ENCODE assay signal across 31 mouse cellular contexts in genomic region chr2:153558464-153558863, GRCm38 (mm10). TPM values are rescaled to one million over a fixed set of nuclear protein-coding genes. Genes with fewer than 3 reads are reported as not detected.
DNase-seq lines count a peak whose midpoint lies in the region; ATAC-seq and TF ChIP-seq lines count a peak whose summit lies in the region.
"Had no signal": no experiment of that assay in that cellular context is flagged by ENCODE, and none has a peak within 500 bp of the region (broad histone marks: within the 10 kb centered on the region; RNA-seq: fewer than 3 reads in every experiment).

No protein-coding gene starts in this region.

- no peak for TF ChIP-seq POLR2A in bone marrow macrophage, adult 2 months (IDR thresholded peaks at IDR 0.05; ENCODE audit: borderline replicate concordance, low read depth, low read length)

- H3K27ac ChIP-seq in bone marrow macrophage, adult 2 months (ENCODE audit: insufficient read depth, low read depth, low read length) = peak overlapping the region; percentile 94
- H3K27ac ChIP-seq in liver, embryonic 15.5 days (replicated peaks) = no peak overlapping the region
- H3K27ac ChIP-seq: embryonic facial prominence, embryonic 10.5 days; embryonic facial prominence, embryonic 15.5 days; forebrain, embryonic 12.5 days; hindbrain, embryonic 13.5 days; limb, embryonic 10.5 days; limb, embryonic 15.5 days; lung, embryonic 15.5 days; midbrain, embryonic 10.5 days; midbrain, embryonic 15.5 days had no signal

- H3K4me3 ChIP-seq in bone marrow macrophage, adult 2 months (ENCODE audit: insufficient read depth, low read length) = no peak overlapping the region
- no peak overlapping the region for H3K4me3 ChIP-seq in liver, embryonic 15.5 days (replicated peaks)
- H3K4me3 ChIP-seq in megakaryocyte, embryonic 14.5 days (replicated peaks) = peak overlapping the region; percentile 79
- H3K4me3 ChIP-seq: embryonic facial prominence, embryonic 10.5 days; embryonic facial prominence, embryonic 15.5 days; forebrain, embryonic 12.5 days; heart, embryonic 12.5 days; hindbrain, embryonic 13.5 days; limb, embryonic 10.5 days; limb, embryonic 15.5 days; lung, embryonic 15.5 days; midbrain, embryonic 10.5 days; midbrain, embryonic 15.5 days had no signal

- peak; percentile 12 for DNase-seq in 3T3-L1 (ENCODE audit: low read depth, low spot score)
- DNase-seq in adrenal gland, adult 18-20 months (ENCODE audit: low spot score in 2 of 2) = no peak
- DNase-seq in embryo, embryonic 11 days = no peak
- DNase-seq: adrenal gland, adult 8-10 months; B cell, adult 2 months; cerebellum, adult 11 months; cerebellum, adult 9-11 months; forebrain, postnatal 0 days; gastrocnemius, postnatal 14 days; heart, adult 18-20 months; heart, postnatal 4 days; kidney, adult 9 months; kidney, postnatal 10 days; layer of hippocampus, postnatal 36 days; right cerebral cortex, adult 18-20 months had no signal

- H3K27me3 ChIP-seq in liver, embryonic 15.5 days = no peaks in the 10 kb centered on the region; the same call in 1 of the 2 replicates
- no peaks in the 10 kb centered on the region for H3K27me3 ChIP-seq in megakaryocyte, embryonic 14.5 days (replicated peaks)
- H3K27me3 ChIP-seq: heart, embryonic 12.5 days; lung, embryonic 15.5 days; midbrain, embryonic 15.5 days had no signal

- peaks cover 56% of the 10 kb centered on the region for H3K4me1 ChIP-seq in bone marrow macrophage, adult 2 months (ENCODE audit: control insufficient read depth, insufficient read depth, low read length)
- peaks cover 65% of the 10 kb centered on the region for H3K4me1 ChIP-seq in liver, embryonic 15.5 days (replicated peaks)
- peaks cover 93% of the 10 kb centered on the region for H3K4me1 ChIP-seq in megakaryocyte, embryonic 14.5 days

- H3K9ac ChIP-seq in liver, embryonic 15.5 days = no peak overlapping the region
- H3K9ac ChIP-seq: embryonic facial prominence, embryonic 15.5 days; forebrain, embryonic 12.5 days; forebrain, postnatal 0 days; heart, embryonic 12.5 days; hindbrain, embryonic 13.5 days; limb, embryonic 15.5 days; lung, embryonic 15.5 days; midbrain, embryonic 15.5 days had no signal

- H3K36me3 ChIP-seq in liver, embryonic 15.5 days (replicated peaks) = no peaks in the 10 kb centered on the region
- H3K36me3 ChIP-seq in megakaryocyte, embryonic 14.5 days (replicated peaks; ENCODE audit: low read length) = no peaks in the 10 kb centered on the region
- H3K36me3 ChIP-seq: embryonic facial prominence, embryonic 10.5 days; embryonic facial prominence, embryonic 15.5 days; forebrain, embryonic 12.5 days; heart, embryonic 12.5 days; hindbrain, embryonic 13.5 days; limb, embryonic 10.5 days; limb, embryonic 15.5 days; lung, embryonic 15.5 days; midbrain, embryonic 10.5 days; midbrain, embryonic 15.5 days had no signal

- H3K4me2 ChIP-seq in liver, embryonic 15.5 days = no peak overlapping the region
- H3K4me2 ChIP-seq: embryonic facial prominence, embryonic 15.5 days; forebrain, embryonic 12.5 days; heart, embryonic 12.5 days; hindbrain, embryonic 13.5 days; limb, embryonic 15.5 days; lung, embryonic 15.5 days; midbrain, embryonic 15.5 days had no signal

- WGBS in liver, embryonic 15.5 days (ENCODE audit: insufficient replicate concordance) = 33% methylated on average over 6 of the region's 6 CpGs

- TF ChIP-seq CTCF in bone marrow macrophage, adult 2 months (IDR thresholded peaks at IDR 0.05; ENCODE audit: low read depth, low read length) = no peak

- H3K9me3 ChIP-seq in liver, embryonic 15.5 days (replicated peaks) = no peaks in the 10 kb centered on the region
- no peaks in the 10 kb centered on the region for H3K9me3 ChIP-seq in megakaryocyte, embryonic 14.5 days
- H3K9me3 ChIP-seq: embryonic facial prominence, embryonic 10.5 days; embryonic facial prominence, embryonic 15.5 days; forebrain, embryonic 12.5 days; heart, embryonic 12.5 days; hindbrain, embryonic 13.5 days; limb, embryonic 10.5 days; limb, embryonic 15.5 days; lung, embryonic 15.5 days; midbrain, embryonic 10.5 days; midbrain, embryonic 15.5 days had no signal

- peak; percentile 8; the same call in 1 of the 2 replicates for ATAC-seq in liver, embryonic 15.5 days (ENCODE audit: insufficient read depth)
- ATAC-seq in monocyte, adult 5-6 weeks (replicated peaks; ENCODE audit: insufficient number of reproducible peaks, low FRiP score, low TSS enrichment, poor library complexity, severe bottlenecking) = no peak
- ATAC-seq: activated CD4-positive, CD25-positive, alpha-beta regulatory T cell, adult 4 months; forebrain, postnatal 0 days; intestine, postnatal 0 days; midbrain, embryonic 15.5 days had no signal

RNA-seq across cellular contexts. Expression of gene Nol4l, which starts 28.7 kb away (rescaled TPM):
- polyA plus RNA-seq in bone marrow macrophage, adult 2 months (2012; ENCODE audit: insufficient read depth, insufficient read length, missing spikeins) = 15.9 and 19.2 TPM in 2 replicates
- polyA plus RNA-seq in liver, embryonic 15.5 days (2015; fragmentation: Nextera tagmentation; extraction: Ambion mirVana) = 4.7 and 4.9 TPM in 2 replicates
- polyA plus RNA-seq in megakaryocyte, embryonic 14.5 days (2012; ENCODE audit: insufficient read depth, low replicate concordance) = 10.6 and 40.8 TPM in 2 replicates
- total RNA-seq in adrenal gland, adult 18-20 months (2021) = 10 to 100 TPM in 1 of 2 experiments, 1 to 10 TPM in 1; 9.4 to 13.2 TPM
- 1.3 to 3.7 TPM (median 1.4 TPM) in 3 replicates for total RNA-seq in monocyte, adult 5-6 weeks (2017)
